Mouse (Mus musculus): ENCODE results near the gene Polm. TPM values are rescaled to one million over a fixed set of nuclear protein-coding genes. Genes with fewer than 3 reads are reported as not detected.

The Polm gene
- polyA plus RNA-seq (2015; fragmentation: Nextera tagmentation; extraction: Ambion mirVana): 8.1 and 8.2 TPM in 2 replicates

DNA sequence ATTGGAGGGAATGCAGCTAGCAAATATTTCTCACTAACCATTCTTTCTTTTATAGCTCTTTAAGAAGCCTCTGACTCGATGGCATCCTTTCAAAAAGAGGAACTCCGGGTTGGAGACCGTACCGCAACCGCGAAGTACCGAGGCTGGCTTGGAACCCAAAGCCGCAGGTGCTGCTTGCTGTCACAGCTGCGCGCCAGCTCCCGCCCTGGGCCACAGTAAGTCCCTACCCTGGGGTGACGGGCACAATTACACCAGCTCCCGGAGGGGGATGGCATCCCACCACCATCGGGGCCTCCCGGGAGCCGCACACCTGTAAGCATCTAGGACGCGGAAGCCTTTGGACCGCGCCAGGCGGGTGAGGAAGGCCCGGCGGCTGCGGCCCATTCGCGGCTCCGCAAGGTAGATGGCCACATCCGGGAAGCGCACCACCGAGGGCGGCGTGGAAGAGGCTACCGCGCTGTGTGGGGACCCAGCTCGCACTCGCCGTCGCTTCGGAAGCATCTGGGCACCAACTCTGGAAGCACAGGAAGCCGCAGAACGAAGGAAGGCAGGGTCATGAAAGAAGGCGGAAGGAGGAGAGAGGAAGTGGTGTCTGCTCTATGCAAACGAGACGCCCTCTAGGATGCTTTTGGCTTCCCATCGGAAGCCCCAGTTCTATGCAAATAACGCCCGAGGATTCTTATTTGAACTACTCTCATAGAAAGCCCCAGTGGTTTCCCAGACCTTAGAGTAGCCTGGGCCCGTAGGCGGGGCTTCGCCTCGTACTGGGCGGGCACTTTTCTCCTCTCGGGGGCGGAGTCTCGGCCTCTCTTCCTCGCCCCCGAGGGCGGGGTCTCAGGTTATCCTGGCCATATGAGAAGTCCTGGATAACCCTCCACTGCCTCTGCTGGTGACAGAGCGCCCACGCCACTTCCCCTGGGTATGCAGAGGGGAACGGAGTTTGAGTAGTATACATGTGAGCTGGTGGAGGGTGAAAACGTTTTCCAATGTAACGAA, at the start of gene Polm:
Gene Polm (minus strand): TSS at position 766 of the 996 bp plus-strand sequence.
- H3K9me3 ChIP-seq (replicated peaks; ENCODE audit: control insufficient read depth, low read length, poor library complexity, severe bottlenecking): no peaks in the 10 kb centered on the region
- ATAC-seq: peak; percentile 95
- H3K27ac ChIP-seq (ENCODE audit: low read length): peak within 1 kb of the TSS; percentile 77
- no peaks in the 10 kb centered on the region for H3K36me3 ChIP-seq (ENCODE audit: control insufficient read depth, insufficient read depth, low read length)
- peaks cover 4% of the 10 kb centered on the region; the same call in 1 of the 2 replicates for H3K4me1 ChIP-seq (ENCODE audit: control insufficient read depth, insufficient read depth, low read length)
- H3K4me3 ChIP-seq (ENCODE audit: low read depth, low read length): peak within 1 kb of the TSS; percentile 60
- peak within 1 kb of the TSS; percentile 92 for H3K4me2 ChIP-seq (ENCODE audit: low read length)
- under 1% methylated on average over 63 of the region's 63 CpGs for WGBS
- H3K9ac ChIP-seq (ENCODE audit: low read depth, low read length): peak within 1 kb of the TSS; percentile 84
- no peaks in the 10 kb centered on the region for H3K27me3 ChIP-seq (ENCODE audit: control insufficient read depth, insufficient read depth, low read depth, low read length)

DNA sequence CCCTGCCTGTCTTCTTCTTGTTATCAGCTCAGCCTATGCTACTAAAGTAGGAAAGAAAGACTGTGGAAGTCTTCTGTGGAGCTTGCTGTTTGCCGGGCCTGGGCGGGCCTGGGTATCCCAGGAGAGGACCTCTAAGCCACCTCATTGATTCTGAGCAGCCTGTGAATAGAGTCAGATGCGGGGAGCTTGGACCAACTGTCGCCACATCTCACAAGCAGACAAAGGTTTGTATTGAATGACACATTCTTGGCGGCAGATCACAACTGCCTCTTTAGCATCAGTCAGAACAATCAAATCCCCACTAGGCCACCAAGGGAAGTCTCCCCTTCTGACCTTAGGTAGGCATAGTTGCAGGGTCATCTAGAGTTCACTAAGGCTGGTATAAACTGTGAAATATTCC, 49.4 kb upstream of the Polm start:
- Histone ChIP-seq H3K4me1 (ENCODE audit: control insufficient read depth, insufficient read depth, low read length) (no peaks in the 10 kb centered on the region), H3K36me3 (ENCODE audit: control insufficient read depth, insufficient read depth, low read length) (no peaks in the 10 kb centered on the region), H3K4me3 (ENCODE audit: low read depth, low read length) (no peak overlapping the region), H3K9me3 (replicated peaks; ENCODE audit: control insufficient read depth, low read length, poor library complexity, severe bottlenecking) (no peaks in the 10 kb centered on the region), H3K27me3 (ENCODE audit: control insufficient read depth, insufficient read depth, low read depth, low read length) (no peaks in the 10 kb centered on the region), H3K4me2 (ENCODE audit: low read length) (no peak overlapping the region), H3K27ac (ENCODE audit: low read length) (no peak overlapping the region), H3K9ac (ENCODE audit: low read depth, low read length) (no peak overlapping the region)
- 17% methylated on average over 5 of the region's 5 CpGs for WGBS
- no peak for ATAC-seq

DNA sequence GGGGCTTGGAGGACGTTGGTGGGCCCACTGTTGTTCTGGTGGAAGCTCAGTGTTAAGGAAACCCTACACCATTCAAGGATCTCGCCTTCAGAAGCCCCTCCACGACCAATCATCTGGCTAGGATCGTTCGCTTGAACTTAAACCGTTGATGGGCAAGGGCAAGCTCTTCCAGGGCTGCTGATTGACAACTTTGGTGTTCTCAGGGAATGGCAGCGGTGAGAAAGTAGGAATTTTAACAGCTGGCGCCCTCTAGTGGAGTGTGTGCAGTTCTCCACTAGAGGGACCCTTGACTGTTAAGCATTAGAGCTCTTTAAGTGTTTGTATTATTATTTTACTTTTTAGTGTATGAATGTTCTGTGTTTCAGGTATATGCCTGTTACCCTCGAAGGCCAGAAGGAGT, 48.4 kb upstream of the Polm start:
- 17% methylated on average over 9 of the region's 9 CpGs for WGBS
- H3K27ac ChIP-seq (ENCODE audit: low read length): no peak overlapping the region
- no peak overlapping the region for H3K4me3 ChIP-seq (ENCODE audit: low read depth, low read length)
- H3K9ac ChIP-seq (ENCODE audit: low read depth, low read length): no peak overlapping the region
- no peak overlapping the region for H3K4me2 ChIP-seq (ENCODE audit: low read length)
- no peaks in the 10 kb centered on the region for H3K36me3 ChIP-seq (ENCODE audit: control insufficient read depth, insufficient read depth, low read length)
- H3K27me3 ChIP-seq (ENCODE audit: control insufficient read depth, insufficient read depth, low read depth, low read length): no peaks in the 10 kb centered on the region
- no peaks in the 10 kb centered on the region for H3K9me3 ChIP-seq (replicated peaks; ENCODE audit: control insufficient read depth, low read length, poor library complexity, severe bottlenecking)
- no peaks in the 10 kb centered on the region for H3K4me1 ChIP-seq (ENCODE audit: control insufficient read depth, insufficient read depth, low read length)
- ATAC-seq: peak; percentile 30

DNA sequence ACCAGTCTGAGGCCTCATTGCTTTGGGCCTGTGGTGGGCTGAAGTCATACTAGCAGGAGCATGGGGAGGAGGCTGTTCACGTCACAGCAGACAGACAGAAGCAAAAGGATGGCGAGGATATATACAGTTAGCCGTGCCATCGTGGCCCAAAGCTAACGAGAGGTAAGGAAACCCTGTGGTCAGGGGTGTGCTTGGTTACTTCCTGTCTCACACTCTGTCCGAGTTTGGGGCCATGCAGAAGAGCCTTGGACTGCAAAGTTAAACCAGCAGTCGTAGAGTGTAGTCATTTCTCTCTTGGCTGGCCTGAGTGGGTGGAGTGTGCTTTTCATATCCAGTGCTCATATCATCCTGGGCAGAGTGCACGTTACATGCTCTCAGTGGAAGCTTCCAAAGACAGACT, 44.7 kb upstream of the Polm start:
- Histone ChIP-seq H3K9me3 (replicated peaks; ENCODE audit: control insufficient read depth, low read length, poor library complexity, severe bottlenecking) (no peaks in the 10 kb centered on the region), H3K4me2 (ENCODE audit: low read length) (no peak overlapping the region), H3K27me3 (ENCODE audit: control insufficient read depth, insufficient read depth, low read depth, low read length) (no peaks in the 10 kb centered on the region), H3K4me3 (ENCODE audit: low read depth, low read length) (no peak overlapping the region), H3K4me1 (ENCODE audit: control insufficient read depth, insufficient read depth, low read length) (peaks cover 7% of the 10 kb centered on the region), H3K9ac (ENCODE audit: low read depth, low read length) (no peak overlapping the region), H3K27ac (ENCODE audit: low read length) (no peak overlapping the region), H3K36me3 (ENCODE audit: control insufficient read depth, insufficient read depth, low read length) (no peaks in the 10 kb centered on the region)
- WGBS: 80% methylated on average over 8 of the region's 8 CpGs
- no peak for ATAC-seq

DNA sequence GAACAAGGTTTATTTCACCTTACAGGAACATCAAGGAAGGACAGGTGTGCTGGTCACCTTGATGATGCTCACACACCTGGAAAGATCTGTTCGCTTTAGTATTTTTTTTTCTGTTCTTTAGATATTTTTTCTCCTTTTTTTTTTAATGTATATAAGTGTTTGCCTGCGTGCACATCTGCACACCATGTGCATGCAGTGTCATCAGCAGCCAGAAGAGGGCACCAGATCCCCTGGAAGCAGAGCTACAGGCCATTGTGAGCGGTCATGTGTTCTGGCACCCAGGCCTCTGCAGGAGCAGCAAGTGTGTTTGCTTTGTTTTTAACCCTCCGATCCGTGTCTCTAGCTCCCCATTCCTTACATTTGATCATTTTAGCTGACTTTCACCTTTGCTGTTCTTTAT, 42.1 kb upstream of the Polm start:
- H3K27ac ChIP-seq (ENCODE audit: low read length): no peak overlapping the region
- no peak overlapping the region for H3K9ac ChIP-seq (ENCODE audit: low read depth, low read length)
- H3K4me2 ChIP-seq (ENCODE audit: low read length): no peak overlapping the region
- no peaks in the 10 kb centered on the region for H3K27me3 ChIP-seq (ENCODE audit: control insufficient read depth, insufficient read depth, low read depth, low read length)
- H3K9me3 ChIP-seq (replicated peaks; ENCODE audit: control insufficient read depth, low read length, poor library complexity, severe bottlenecking): no peaks in the 10 kb centered on the region
- no peak for ATAC-seq
- no peaks in the 10 kb centered on the region for H3K36me3 ChIP-seq (ENCODE audit: control insufficient read depth, insufficient read depth, low read length)
- 55% methylated on average over 5 of the region's 5 CpGs for WGBS
- H3K4me3 ChIP-seq (ENCODE audit: low read depth, low read length): no peak overlapping the region
- H3K4me1 ChIP-seq (ENCODE audit: control insufficient read depth, insufficient read depth, low read length): peaks cover 16% of the 10 kb centered on the region

DNA sequence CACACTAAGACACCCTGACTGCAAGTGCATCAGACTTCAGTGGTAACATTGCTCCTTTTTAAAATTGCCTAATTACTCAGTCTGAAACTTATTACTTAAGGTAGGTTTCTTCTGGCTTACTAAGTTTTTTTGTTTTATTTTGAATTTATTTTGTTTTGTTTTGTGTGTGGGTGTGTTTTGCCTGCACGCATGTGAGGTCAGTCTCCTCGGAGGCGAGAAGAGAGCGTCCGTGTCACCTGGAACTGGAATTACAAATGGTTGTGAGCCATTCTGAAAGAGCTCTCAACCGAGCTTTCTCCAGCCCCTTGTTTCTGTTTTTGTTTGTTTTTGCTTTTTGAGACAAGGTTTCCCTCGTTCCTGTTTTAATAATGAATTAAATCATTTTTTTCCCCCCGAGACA, 40.8 kb upstream of the Polm start:
- Histone ChIP-seq H3K36me3 (ENCODE audit: control insufficient read depth, insufficient read depth, low read length) (peaks cover 8% of the 10 kb centered on the region; the same call in 1 of the 2 replicates), H3K4me3 (ENCODE audit: low read depth, low read length) (peak overlapping the region; percentile 74), H3K27me3 (ENCODE audit: control insufficient read depth, insufficient read depth, low read depth, low read length) (no peaks in the 10 kb centered on the region), H3K9me3 (replicated peaks; ENCODE audit: control insufficient read depth, low read length, poor library complexity, severe bottlenecking) (no peaks in the 10 kb centered on the region), H3K4me1 (ENCODE audit: control insufficient read depth, insufficient read depth, low read length) (peaks cover 16% of the 10 kb centered on the region), H3K9ac (ENCODE audit: low read depth, low read length) (peak overlapping the region; percentile 73), H3K4me2 (ENCODE audit: low read length) (peak overlapping the region; percentile 74), H3K27ac (ENCODE audit: low read length) (peak overlapping the region; percentile 86)
- WGBS: 38% methylated on average over 8 of the region's 8 CpGs
- no peak for ATAC-seq

DNA sequence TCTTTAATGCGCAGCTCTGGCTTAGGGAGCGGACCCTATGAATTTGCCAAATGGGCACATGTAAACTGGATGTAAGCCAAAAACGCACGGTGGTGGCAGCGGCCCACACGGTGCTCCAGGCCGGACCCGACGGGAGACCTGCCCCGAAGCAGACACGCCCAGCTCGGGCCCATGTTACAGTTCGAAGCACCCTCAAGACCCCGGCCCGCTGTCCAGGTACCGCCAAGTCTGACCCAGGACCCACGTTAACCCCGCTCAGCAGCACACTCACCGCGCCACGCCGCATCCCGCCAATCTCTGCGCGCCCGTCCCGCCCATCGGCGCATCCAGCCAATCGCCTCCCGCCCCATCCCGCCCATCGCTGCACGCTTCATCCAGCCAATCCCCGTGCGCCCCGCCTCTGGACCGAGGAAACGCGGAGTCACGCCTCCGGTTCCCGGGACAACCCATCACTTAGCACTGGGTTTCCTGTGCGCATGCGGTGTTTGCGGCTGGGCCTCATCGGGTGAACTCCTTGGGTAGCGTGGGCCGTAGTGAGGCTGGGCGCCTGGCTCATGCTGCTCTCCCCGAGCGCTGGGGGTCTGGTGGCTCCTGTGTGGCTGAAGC, 40.2 kb upstream of the Polm start, which contains the start of gene Pold2:
Gene Pold2 (minus strand): TSS at position 372 of the 606 bp plus-strand sequence.
- Histone ChIP-seq H3K27me3 (ENCODE audit: control insufficient read depth, insufficient read depth, low read depth, low read length) (no peaks in the 10 kb centered on the region), H3K9ac (ENCODE audit: low read depth, low read length) (peak within 1 kb of the TSS; percentile 73), H3K4me1 (ENCODE audit: control insufficient read depth, insufficient read depth, low read length) (peaks cover 16% of the 10 kb centered on the region), H3K4me2 (ENCODE audit: low read length) (peak within 1 kb of the TSS; percentile 74), H3K4me3 (ENCODE audit: low read depth, low read length) (peak within 1 kb of the TSS; percentile 74), H3K36me3 (ENCODE audit: control insufficient read depth, insufficient read depth, low read length) (peaks cover 13% of the 10 kb centered on the region; the same call in 1 of the 2 replicates), H3K27ac (ENCODE audit: low read length) (peak within 1 kb of the TSS; percentile 86), H3K9me3 (replicated peaks; ENCODE audit: control insufficient read depth, low read length, poor library complexity, severe bottlenecking) (no peaks in the 10 kb centered on the region)
- WGBS: under 1% methylated on average over 52 of the region's 52 CpGs
- peak; percentile 99 for ATAC-seq

DNA sequence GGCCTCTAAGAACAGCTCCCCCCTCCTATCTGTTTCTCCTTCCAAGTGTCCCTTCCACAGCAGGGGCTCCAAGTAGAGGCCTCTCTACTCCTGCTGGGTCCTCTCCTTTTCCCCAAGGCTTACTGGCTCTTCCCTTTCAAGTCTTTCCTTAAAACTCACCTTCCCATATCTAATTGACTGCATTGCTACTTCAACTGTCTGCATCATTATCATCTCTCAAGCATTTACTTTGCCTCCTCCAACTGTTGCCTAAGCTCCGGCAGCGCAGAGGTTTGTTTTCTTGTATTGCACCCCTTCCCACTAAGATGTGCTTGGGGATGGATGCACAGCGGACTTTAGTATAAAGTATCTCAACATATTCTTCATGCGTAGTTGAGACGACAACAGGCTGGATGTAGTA, 39.6 kb upstream of the Polm start:
- 6% methylated on average over 5 of the region's 5 CpGs for WGBS
- H3K4me2 ChIP-seq (ENCODE audit: low read length): peak overlapping the region; percentile 74
- H3K9ac ChIP-seq (ENCODE audit: low read depth, low read length): peak overlapping the region; percentile 72
- peaks cover 16% of the 10 kb centered on the region; the same call in 1 of the 2 replicates for H3K36me3 ChIP-seq (ENCODE audit: control insufficient read depth, insufficient read depth, low read length)
- peak overlapping the region; percentile 74 for H3K4me3 ChIP-seq (ENCODE audit: low read depth, low read length)
- peak overlapping the region; percentile 53; the same call in 1 of the 2 replicates for H3K27ac ChIP-seq (ENCODE audit: low read length)
- H3K9me3 ChIP-seq (replicated peaks; ENCODE audit: control insufficient read depth, low read length, poor library complexity, severe bottlenecking): no peaks in the 10 kb centered on the region
- H3K27me3 ChIP-seq (ENCODE audit: control insufficient read depth, insufficient read depth, low read depth, low read length): no peaks in the 10 kb centered on the region
- ATAC-seq: no peak
- H3K4me1 ChIP-seq (ENCODE audit: control insufficient read depth, insufficient read depth, low read length): peaks cover 16% of the 10 kb centered on the region
